Mouse (Mus musculus) T-helper 2 cell (primary cell): ENCODE measurements around the gene Slc4a1.

Experiments used
- in situ Hi-C: fragments of 300-600 bp; cut with MboI, MseI; formaldehyde crosslinking; loops from one replicate; pipeline ENCODE4 v1.15.1; 2025; ENCODE audit warnings: high pct_unique_total_duplicates

Slc4a1 gene

DNA sequence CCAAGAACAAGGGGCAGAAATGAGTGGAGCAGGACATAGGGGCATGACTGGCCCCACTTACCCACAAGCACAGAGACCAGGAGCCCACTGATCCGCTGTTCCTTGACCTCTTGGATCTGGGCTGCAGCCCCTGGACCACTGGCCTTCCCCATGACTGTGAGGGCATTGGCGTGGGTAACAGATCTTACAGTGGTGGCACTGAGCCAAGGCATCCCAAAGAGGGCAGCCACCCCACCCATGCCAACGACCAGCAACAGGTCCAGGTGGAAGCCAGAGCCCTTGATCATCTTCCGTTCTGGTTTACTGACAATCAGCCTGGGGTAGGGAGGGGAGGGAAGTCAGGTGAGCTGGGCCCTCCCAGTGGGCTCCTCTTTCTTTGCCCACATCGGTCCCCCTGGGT, 13.6 kb downstream of the Slc4a1 start:
- in situ Hi-C loops, result loop anchor here (10.0 kb wide), 1 partner anchor 712 kb away; no protein-coding TSS in a partner anchor

DNA sequence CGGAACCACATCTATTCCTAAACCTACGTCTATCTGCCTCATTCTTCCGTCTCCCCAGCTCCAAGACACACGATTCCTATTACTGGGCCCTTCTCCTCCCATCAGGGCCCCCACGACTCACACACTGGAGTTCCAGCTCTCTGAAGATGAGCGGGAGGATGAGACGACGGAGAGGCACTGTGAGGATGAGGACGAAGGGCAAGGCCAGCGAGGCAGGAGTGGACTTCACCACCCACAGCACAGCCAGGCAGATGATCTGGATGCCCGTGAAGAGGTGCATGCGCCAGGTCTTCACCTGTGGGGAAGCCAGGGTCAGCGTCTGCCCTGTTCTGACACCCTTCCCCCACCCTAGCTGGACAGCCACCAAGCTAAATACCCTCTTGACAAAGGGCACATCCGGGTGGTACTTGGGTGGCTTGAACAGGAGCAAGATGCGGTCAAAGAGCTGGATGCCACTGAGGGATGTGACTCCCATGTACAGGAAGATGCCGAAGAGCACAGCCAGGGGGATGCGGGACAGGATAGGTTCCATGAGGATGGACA, 15.0 kb downstream of the Slc4a1 start:
- in situ Hi-C loops, result loop anchor here (10.0 kb wide), 1 partner anchor 714 kb away; no protein-coding TSS in a partner anchor

- in situ Hi-C loops, result loop anchor here (10.0 kb wide), 1 partner anchor 714 kb away; no protein-coding TSS in a partner anchor
These were observed 15.6 kb downstream of the Slc4a1 start for GRCm38 (mm10) chr11:102350416-102350815.

- in situ Hi-C loops, result no loop called here
These were observed 16.6 kb downstream of the Slc4a1 start for GRCm38 (mm10) chr11:102349189-102349954.

GRCm38 (mm10) chr11:102348771-102349170, 17.2 kb downstream of the Slc4a1 start:
- in situ Hi-C loops, result no loop called here

DNA sequence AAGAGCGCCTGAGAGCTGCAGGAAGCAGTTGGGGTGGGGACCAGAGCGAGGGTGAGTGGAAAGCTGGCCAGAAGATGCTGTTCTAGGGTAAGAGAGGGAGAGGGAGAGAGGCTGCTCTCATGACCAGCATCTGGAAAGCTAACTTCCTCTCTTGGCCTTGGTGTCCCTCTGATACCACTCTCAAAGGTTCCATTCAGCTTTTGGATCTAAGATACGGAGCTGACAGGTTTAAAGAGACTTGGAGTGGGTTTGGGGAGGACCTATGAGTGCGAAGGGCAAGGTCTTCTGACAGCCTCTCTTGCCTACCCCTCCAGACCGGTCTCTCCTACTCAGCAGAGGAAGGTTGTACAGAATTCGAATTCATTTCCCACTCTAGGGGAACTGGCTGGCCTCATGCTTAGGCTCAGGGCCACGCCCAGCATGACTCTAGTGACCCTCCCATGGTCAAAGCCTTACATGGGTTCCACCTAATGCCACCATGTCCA, 17.9 kb downstream of the Slc4a1 start:
- in situ Hi-C loops, result no loop called here

GRCm38 (mm10) chr11:102347683-102348082, 18.3 kb downstream of the Slc4a1 start:
- in situ Hi-C loops, result no loop called here

DNA sequence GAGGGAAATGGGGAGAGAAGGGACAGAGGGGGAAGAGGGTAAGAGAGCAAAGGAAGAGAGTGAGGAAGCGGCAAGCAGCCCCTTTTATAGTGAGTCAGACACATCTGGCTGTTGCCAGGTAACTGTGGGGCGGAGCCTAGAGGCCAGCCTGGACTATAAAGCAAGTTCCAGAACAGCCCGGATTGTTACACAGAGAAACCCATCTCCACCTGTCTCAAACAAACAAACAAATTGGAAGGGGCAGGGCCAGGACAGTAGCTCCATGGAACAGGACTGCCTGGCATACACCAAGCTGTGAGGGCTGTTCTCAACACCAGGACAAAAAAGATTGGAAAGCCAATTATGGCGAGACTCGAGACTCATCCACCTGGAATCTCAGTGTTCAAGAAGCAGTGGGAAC, 19.1 kb downstream of the Slc4a1 start:
- in situ Hi-C loops, result no loop called here

- in situ Hi-C loops, result no loop called here
These were observed 21.5 kb downstream of the Slc4a1 start for GRCm38 (mm10) chr11:102344458-102344857.

- in situ Hi-C loops, result no loop called here
These were observed 23.3 kb downstream of the Slc4a1 start for GRCm38 (mm10) chr11:102342742-102343141.

GRCm38 (mm10) chr11:102341101-102341500, 24.9 kb downstream of the Slc4a1 start:
- in situ Hi-C loops, result no loop called here

- in situ Hi-C loops, result loop anchor here (10.0 kb wide), 1 partner anchor 605 kb away; the partner anchor contains the start of gene C1ql1
These were observed 26.4 kb downstream of the Slc4a1 start for GRCm38 (mm10) chr11:102339624-102340023.

DNA sequence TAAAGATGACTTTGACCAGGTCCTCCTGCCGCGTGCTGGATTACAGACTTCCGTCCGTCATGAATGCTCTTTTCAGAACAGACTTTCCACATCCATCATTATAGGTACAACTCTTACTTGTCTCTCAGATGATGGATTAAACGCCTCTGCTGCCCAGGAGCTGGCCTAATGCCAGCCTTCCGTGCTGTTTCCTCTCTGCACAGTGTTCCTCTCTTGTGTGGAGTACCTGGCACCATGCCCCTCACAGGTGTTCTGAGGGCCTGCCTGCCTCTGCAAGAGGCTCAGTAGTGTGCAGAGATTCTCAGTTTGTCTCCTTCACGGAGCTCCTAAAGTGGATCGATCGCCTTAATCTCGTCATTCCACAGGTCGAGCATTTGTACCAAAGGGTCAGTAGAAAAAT, 26.8 kb downstream of the Slc4a1 start:
- in situ Hi-C loops, result loop anchor here (10.0 kb wide), 1 partner anchor 606 kb away; the partner anchor contains the start of gene C1ql1

- in situ Hi-C loops, result loop anchor here (10.0 kb wide), 1 partner anchor 606 kb away; the partner anchor contains the start of gene C1ql1
These were observed 27.4 kb downstream of the Slc4a1 start for GRCm38 (mm10) chr11:102338561-102338960.

DNA sequence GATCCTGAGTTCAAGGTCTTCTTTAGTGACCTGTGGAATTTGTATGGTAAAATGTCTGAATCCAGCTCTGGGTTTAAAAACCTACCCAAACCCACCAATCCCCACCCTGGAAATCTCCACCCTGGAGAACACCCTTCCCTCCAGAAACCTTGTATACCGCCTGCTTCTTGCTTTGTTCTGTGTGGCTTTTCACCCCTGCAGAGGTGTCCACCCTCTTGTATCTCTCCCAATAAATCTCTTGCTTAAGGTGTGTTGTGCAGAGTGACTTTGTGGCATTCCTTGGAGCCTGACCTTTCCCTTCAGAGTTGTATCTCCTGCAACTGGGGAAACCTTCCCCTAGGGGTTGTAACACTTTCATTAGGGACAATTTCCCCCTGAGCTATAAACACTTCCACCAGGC, 28.1 kb downstream of the Slc4a1 start:
- in situ Hi-C loops, result loop anchor here (10.0 kb wide), 1 partner anchor 607 kb away; the partner anchor contains the start of gene C1ql1

GRCm38 (mm10) chr11:102336191-102336590, 29.8 kb downstream of the Slc4a1 start:
- in situ Hi-C loops, result loop anchor here (10.0 kb wide), 1 partner anchor 609 kb away; the partner anchor contains the start of gene C1ql1

- in situ Hi-C loops, result loop anchor here (10.0 kb wide), 1 partner anchor 610 kb away; the partner anchor contains the start of gene C1ql1
These were observed 30.9 kb downstream of the Slc4a1 start for GRCm38 (mm10) chr11:102334973-102335700.

GRCm38 (mm10) chr11:102334010-102334409, 32.0 kb downstream of the Slc4a1 start:
- in situ Hi-C loops, result loop anchor here (10.0 kb wide), 1 partner anchor 611 kb away; the partner anchor contains the start of gene C1ql1

GRCm38 (mm10) chr11:102333061-102333460, 32.9 kb downstream of the Slc4a1 start:
- in situ Hi-C loops, result loop anchor here (10.0 kb wide), 1 partner anchor 612 kb away; the partner anchor contains the start of gene C1ql1

GRCm38 (mm10) chr11:102331806-102332205, 34.2 kb downstream of the Slc4a1 start:
- in situ Hi-C loops, result loop anchor here (10.0 kb wide), 1 partner anchor 613 kb away; the partner anchor contains the start of gene C1ql1

GRCm38 (mm10) chr11:102330039-102330438, 36.0 kb downstream of the Slc4a1 start:
- in situ Hi-C loops, result loop anchor here (10.0 kb wide), 1 partner anchor 615 kb away; the partner anchor contains the start of gene C1ql1
